Mouse (Mus musculus) lung, postnatal 0 days (tissue): ENCODE measurements around the gene Gpc6. TPM values are rescaled to one million over a fixed set of nuclear protein-coding genes. Genes with fewer than 3 reads are reported as not detected.

ENCODE experiments used
- ATAC-seq: fragments of 200-750 bp; cut with Nextera tagmentation; 2 replicates; pipeline ENCODE4 v1.8.0; 2017; ENCODE audit warnings: moderate library complexity
- DNase-seq: peaks from one replicate; pipeline ENCODE4 v3.0.0-alpha.2; 2016; ENCODE audit warnings: low spot score
- H3K27ac ChIP-seq: fragments of 300-500 bp; sonication (generic); 2 replicates; pipeline ENCODE4 v1.5.1; 2014; ENCODE audit warnings: antibody characterized with exemption, mild to moderate bottlenecking, low read length, mixed read lengths
- H3K27me3 ChIP-seq: fragments of 300-500 bp; sonication (generic); replicated peaks from 2 replicates; pipeline ENCODE4 v1.6.1; 2014; ENCODE audit warnings: low read length, mixed read lengths; ENCODE audit not compliant: insufficient read depth
- H3K36me3 ChIP-seq: fragments of 300-500 bp; sonication (generic); 2 replicates; pipeline ENCODE4 v1.6.1; 2014; ENCODE audit warnings: low read length, mixed read lengths; ENCODE audit not compliant: insufficient read depth
- H3K4me1 ChIP-seq: fragments of 300-500 bp; sonication (generic); 2 replicates; pipeline ENCODE4 v1.6.1; 2014; ENCODE audit warnings: antibody characterized with exemption, low read depth, low read length, mixed read lengths; ENCODE audit not compliant: insufficient read depth
- H3K4me2 ChIP-seq: fragments of 300-500 bp; sonication (generic); replicated peaks from 2 replicates; pipeline ENCODE4 v1.6.1; 2014; ENCODE audit warnings: low read depth, mild to moderate bottlenecking, low read length, moderate library complexity, mixed read lengths
- H3K4me3 ChIP-seq: fragments of 300-500 bp; sonication (generic); 2 replicates; pipeline ENCODE4 v1.5.1; 2014; ENCODE audit warnings: low read depth, low read length
- H3K9ac ChIP-seq: fragments of 300-500 bp; sonication (generic); replicated peaks from 2 replicates; pipeline ENCODE4 v1.6.1; 2014; ENCODE audit warnings: low read depth, mild to moderate bottlenecking
- H3K9me3 ChIP-seq: fragments of 300-500 bp; sonication (generic); 2 replicates; pipeline ENCODE4 v1.6.1; 2016; ENCODE audit warnings: low read length, mixed read lengths
- CTCF ChIP-seq: IDR thresholded peaks from 2 replicates; pipeline ENCODE4 v1.5.1; 2016; ENCODE audit warnings: antibody characterized with exemption, mild to moderate bottlenecking
- EP300 ChIP-seq: IDR thresholded peaks from 2 replicates; pipeline ENCODE4 v1.6.1; 2016; ENCODE audit warnings: antibody characterized with exemption, mild to moderate bottlenecking, control low read depth
- WGBS: fragments of 180-500 bp; shearing (Covaris S2); extraction: QIAGEN DNeasy Blood & Tissue Kit; methylation state at CpG from one replicate; pipeline ENCODE4 v1.1.7; 2014; 5-methylcytosine and 5-hydroxymethylcytosine counted together
- polyA plus RNA-seq: library from polyadenylated mRNA; unstranded; fragments of >200 nt; fragmentation: Nextera tagmentation; extraction: Ambion mirVana; gene quantifications from 2 replicates; pipeline ENCODE4 v1.2.1, GENCODE M21; 2015

Gene Gpc6
- polyA plus RNA-seq, 1 experiment from 2014 or later = 3.1 TPM

GRCm38 (mm10) chr14:117871268-117871667, 946.2 kb downstream of the Gpc6 start:
- DNase-seq = no peak
- no peak for ATAC-seq
- H3K36me3 ChIP-seq = no peaks in the 10 kb centered on the region
- no peak for TF ChIP-seq CTCF
- no peak for TF ChIP-seq EP300
- H3K9me3 ChIP-seq = no peaks in the 10 kb centered on the region
- H3K9ac ChIP-seq = no peak overlapping the region
- H3K4me2 ChIP-seq = no peak overlapping the region
- H3K27me3 ChIP-seq = no peaks in the 10 kb centered on the region
- no peak overlapping the region for H3K4me3 ChIP-seq
- no peaks in the 10 kb centered on the region for H3K4me1 ChIP-seq
- H3K27ac ChIP-seq = no peak overlapping the region

GRCm38 (mm10) chr14:117879313-117879712, 954.2 kb downstream of the Gpc6 start:
- DNase-seq = peak; percentile 46
- Histone ChIP-seq H3K4me1 (no peaks in the 10 kb centered on the region), H3K36me3 (no peaks in the 10 kb centered on the region), H3K27ac (no peak overlapping the region), H3K9me3 (no peaks in the 10 kb centered on the region), H3K4me2 (no peak overlapping the region), H3K27me3 (no peaks in the 10 kb centered on the region), H3K9ac (no peak overlapping the region), H3K4me3 (no peak overlapping the region)
- ATAC-seq = peak; percentile 43; the same call in 1 of the 2 replicates
- 46% methylated on average over 9 of the region's 9 CpGs for WGBS
- TF ChIP-seq EP300 (no peak), CTCF (peak; percentile 64)

GRCm38 (mm10) chr14:117881112-117881511, 956.0 kb downstream of the Gpc6 start:
- ATAC-seq (no peak), DNase-seq (no peak)
- TF ChIP-seq EP300 (no peak), CTCF (no peak)
- no peaks in the 10 kb centered on the region for H3K36me3 ChIP-seq
- no peak overlapping the region for H3K27ac ChIP-seq
- no peak overlapping the region for H3K9ac ChIP-seq
- H3K4me3 ChIP-seq = no peak overlapping the region
- WGBS = 82% methylated on average over 6 of the region's 6 CpGs
- H3K27me3 ChIP-seq = no peaks in the 10 kb centered on the region
- H3K4me1 ChIP-seq = no peaks in the 10 kb centered on the region
- no peak overlapping the region for H3K4me2 ChIP-seq
- no peaks in the 10 kb centered on the region for H3K9me3 ChIP-seq

- TF ChIP-seq CTCF (peak; percentile 87), EP300 (no peak)
- peak; percentile 27 for DNase-seq
These were observed 957.1 kb downstream of the Gpc6 start for GRCm38 (mm10) chr14:117882222-117882621.

GRCm38 (mm10) chr14:117889653-117890052, 964.5 kb downstream of the Gpc6 start:
- Histone ChIP-seq H3K4me1 (no peaks in the 10 kb centered on the region), H3K9me3 (no peaks in the 10 kb centered on the region), H3K4me2 (no peak overlapping the region), H3K36me3 (no peaks in the 10 kb centered on the region), H3K27me3 (no peaks in the 10 kb centered on the region), H3K27ac (no peak overlapping the region), H3K9ac (no peak overlapping the region), H3K4me3 (no peak overlapping the region)
- TF ChIP-seq EP300 (no peak), CTCF (0 out of 2 replicates have a peak, but pooled peaks have one; percentile 28)
- no peak for ATAC-seq
- no peak for DNase-seq
- 42% methylated on average over 2 of the region's 2 CpGs for WGBS

More at GRCm38 (mm10) chr14:117882222-117882621, 957.1 kb downstream of the Gpc6 start:
- Histone ChIP-seq H3K27ac (no peak overlapping the region), H3K4me3 (no peak overlapping the region), H3K4me1 (no peaks in the 10 kb centered on the region), H3K4me2 (no peak overlapping the region), H3K9me3 (no peaks in the 10 kb centered on the region), H3K9ac (no peak overlapping the region), H3K27me3 (no peaks in the 10 kb centered on the region), H3K36me3 (no peaks in the 10 kb centered on the region)
- WGBS = 55% methylated on average over 3 of the region's 3 CpGs
- ATAC-seq = no peak

GRCm38 (mm10) chr14:117891426-117891825, 966.3 kb downstream of the Gpc6 start:
- no peak overlapping the region for H3K27ac ChIP-seq
- H3K4me3 ChIP-seq = no peak overlapping the region
- H3K9ac ChIP-seq = no peak overlapping the region
- H3K9me3 ChIP-seq = no peaks in the 10 kb centered on the region
- WGBS = 72% methylated on average over 7 of the region's 7 CpGs
- no peaks in the 10 kb centered on the region for H3K27me3 ChIP-seq
- no peak overlapping the region for H3K4me2 ChIP-seq
- DNase-seq = no peak
- ATAC-seq = no peak
- TF ChIP-seq CTCF (no peak), EP300 (no peak)
- H3K4me1 ChIP-seq = no peaks in the 10 kb centered on the region
- H3K36me3 ChIP-seq = no peaks in the 10 kb centered on the region

GRCm38 (mm10) chr14:117892026-117892425, 966.9 kb downstream of the Gpc6 start:
- 83% methylated on average over 4 of the region's 4 CpGs for WGBS

More at GRCm38 (mm10) chr14:117892026-117892425, 966.9 kb downstream of the Gpc6 start:
- DNase-seq = no peak
- Histone ChIP-seq H3K9me3 (no peaks in the 10 kb centered on the region), H3K4me2 (no peak overlapping the region), H3K4me1 (no peaks in the 10 kb centered on the region), H3K27me3 (no peaks in the 10 kb centered on the region), H3K9ac (no peak overlapping the region), H3K36me3 (no peaks in the 10 kb centered on the region), H3K4me3 (no peak overlapping the region), H3K27ac (no peak overlapping the region)
- ATAC-seq = no peak
- TF ChIP-seq CTCF (no peak), EP300 (no peak)
